Mouse (Mus musculus) embryonic facial prominence, embryonic 10.5 days (tissue): Measurements from ENCODE around the gene Tmem120b. TPM values are rescaled to one million over a fixed set of nuclear protein-coding genes. Genes with fewer than 3 reads are reported as not detected.

Experiments used
- DNase-seq: peaks from one replicate; pipeline ENCODE4 v3.0.0-alpha.2; 2017; ENCODE audit warnings: low spot score
- H3K27ac ChIP-seq: fragments of 300-500 bp; sonication (generic); replicated peaks from 2 replicates; pipeline ENCODE4 v1.5.1; 2016; ENCODE audit warnings: mild to moderate bottlenecking
- H3K27me3 ChIP-seq: fragments of 300-500 bp; sonication (generic); replicated peaks from 2 replicates; pipeline ENCODE4 v1.6.1; 2016; ENCODE audit warnings: low read depth, mild to moderate bottlenecking; ENCODE audit not compliant: poor library complexity, severe bottlenecking
- H3K36me3 ChIP-seq: fragments of 300-500 bp; sonication (generic); replicated peaks from 2 replicates; pipeline ENCODE4 v1.6.1; 2016; ENCODE audit warnings: mild to moderate bottlenecking, moderate library complexity
- H3K4me1 ChIP-seq: fragments of 300-500 bp; sonication (generic); 2 replicates; pipeline ENCODE4 v1.6.1; 2016
- H3K4me3 ChIP-seq: fragments of 300-500 bp; sonication (generic); 2 replicates; pipeline ENCODE4 v1.5.1; 2016; ENCODE audit warnings: mild to moderate bottlenecking, moderate library complexity
- H3K9me3 ChIP-seq: fragments of 300-500 bp; sonication (generic); 2 replicates; pipeline ENCODE4 v1.6.1; 2016; ENCODE audit warnings: mild to moderate bottlenecking
- WGBS: fragments of 180-500 bp; shearing (Covaris S2); methylation state at CpG from one replicate; pipeline ENCODE4 v1.1.7; 2016; 5-methylcytosine and 5-hydroxymethylcytosine counted together
- polyA plus RNA-seq: library from polyadenylated mRNA; unstranded; fragments of >200 nt; fragmentation: Nextera tagmentation; extraction: Ambion mirVana; gene quantifications from 2 replicates; pipeline ENCODE4 v1.2.1, GENCODE M21; 2016

Gene Tmem120b
- polyA plus RNA-seq, 1 experiment from 2014 or later, result 11.9 TPM

- no peak overlapping the region for H3K27ac ChIP-seq
- H3K36me3 ChIP-seq, result peaks cover 47% of the 10 kb centered on the region
- H3K27me3 ChIP-seq, result no peaks in the 10 kb centered on the region; the same call in 1 of the 2 replicates
- peaks cover 3% of the 10 kb centered on the region; the same call in 1 of the 2 replicates for H3K9me3 ChIP-seq
- no peak overlapping the region for H3K4me3 ChIP-seq
- WGBS, result 82% methylated on average over 6 of the region's 6 CpGs
- H3K4me1 ChIP-seq, result peaks cover 11% of the 10 kb centered on the region; the same call in 1 of the 2 replicates
- DNase-seq, result no peak
Observed at GRCm38 (mm10) chr5:123125105-123125504, 56.9 kb downstream of the Tmem120b start.

- WGBS, result 85% methylated on average over 18 of the region's 18 CpGs
- peaks cover 3% of the 10 kb centered on the region; the same call in 1 of the 2 replicates for H3K9me3 ChIP-seq
- no peak overlapping the region for H3K4me3 ChIP-seq
- DNase-seq, result no peak
- peaks cover 4% of the 10 kb centered on the region; the same call in 1 of the 2 replicates for H3K27me3 ChIP-seq
- H3K4me1 ChIP-seq, result peaks cover 10% of the 10 kb centered on the region; the same call in 1 of the 2 replicates
- H3K36me3 ChIP-seq, result peaks cover 54% of the 10 kb centered on the region
- H3K27ac ChIP-seq, result no peak overlapping the region
Observed at GRCm38 (mm10) chr5:123125638-123126406, 57.6 kb downstream of the Tmem120b start.

GRCm38 (mm10) chr5:123127031-123127430 lies 58.8 kb downstream of the Tmem120b start:
- WGBS, result 75% methylated on average over 6 of the region's 6 CpGs
- Histone ChIP-seq H3K27me3 (peaks cover 15% of the 10 kb centered on the region), H3K4me1 (peaks cover 18% of the 10 kb centered on the region), H3K4me3 (no peak overlapping the region), H3K27ac (no peak overlapping the region), H3K9me3 (peaks cover 3% of the 10 kb centered on the region; the same call in 1 of the 2 replicates), H3K36me3 (peaks cover 62% of the 10 kb centered on the region)
- DNase-seq, result no peak

GRCm38 (mm10) chr5:123128426-123129169 lies 60.4 kb downstream of the Tmem120b start:
- H3K4me1 ChIP-seq, result peaks cover 33% of the 10 kb centered on the region
- WGBS, result 57% methylated on average over 10 of the region's 10 CpGs
- no peak overlapping the region for H3K4me3 ChIP-seq
- peaks cover 52% of the 10 kb centered on the region for H3K36me3 ChIP-seq
- no peaks in the 10 kb centered on the region for H3K9me3 ChIP-seq
- no peak overlapping the region for H3K27ac ChIP-seq
- no peak for DNase-seq
- peaks cover 17% of the 10 kb centered on the region for H3K27me3 ChIP-seq

GRCm38 (mm10) chr5:123129170-123129757 lies 61.0 kb downstream of the Tmem120b start:
- Histone ChIP-seq H3K9me3 (no peaks in the 10 kb centered on the region), H3K4me3 (no peak overlapping the region), H3K27ac (no peak overlapping the region), H3K36me3 (peaks cover 53% of the 10 kb centered on the region), H3K4me1 (peaks cover 40% of the 10 kb centered on the region), H3K27me3 (peaks cover 17% of the 10 kb centered on the region)
- no peak for DNase-seq
- 86% methylated on average over 10 of the region's 10 CpGs for WGBS

GRCm38 (mm10) chr5:123130030-123130813 lies 62.0 kb downstream of the Tmem120b start:
- DNase-seq, result no peak
- no peaks in the 10 kb centered on the region for H3K9me3 ChIP-seq
- H3K4me1 ChIP-seq, result peaks cover 50% of the 10 kb centered on the region
- 90% methylated on average over 9 of the region's 9 CpGs for WGBS
- H3K27ac ChIP-seq, result no peak overlapping the region
- no peak overlapping the region for H3K4me3 ChIP-seq
- H3K27me3 ChIP-seq, result peaks cover 17% of the 10 kb centered on the region
- H3K36me3 ChIP-seq, result peaks cover 63% of the 10 kb centered on the region

GRCm38 (mm10) chr5:123130814-123131148 lies 62.6 kb downstream of the Tmem120b start:
- Histone ChIP-seq H3K9me3 (no peaks in the 10 kb centered on the region), H3K4me1 (peaks cover 55% of the 10 kb centered on the region), H3K36me3 (peaks cover 61% of the 10 kb centered on the region), H3K27me3 (peaks cover 17% of the 10 kb centered on the region), H3K27ac (no peak overlapping the region), H3K4me3 (no peak overlapping the region)
- 85% methylated on average over 5 of the region's 5 CpGs for whole genome bisulfite sequencing
- no peak for DNase-seq

GRCm38 (mm10) chr5:123132308-123133071 lies 64.3 kb downstream of the Tmem120b start, which contains the start of gene Rhof:
Gene Rhof, minus strand, starts transcription at chr5:123132692.
- WGBS, result 3% methylated on average over 44 of the region's 44 CpGs
- H3K4me1 ChIP-seq, result peaks cover 72% of the 10 kb centered on the region
- peak; percentile 82 for DNase-seq
- H3K4me3 ChIP-seq, result peak within 1 kb of the TSS; percentile 99
- H3K9me3 ChIP-seq, result no peaks in the 10 kb centered on the region
- peaks cover 17% of the 10 kb centered on the region for H3K27me3 ChIP-seq
- peaks cover 56% of the 10 kb centered on the region for H3K36me3 ChIP-seq
- peak within 1 kb of the TSS; percentile 59 for H3K27ac ChIP-seq

GRCm38 (mm10) chr5:123133083-123133783 lies 65.0 kb downstream of the Tmem120b start:
- Histone ChIP-seq H3K27ac (no peak overlapping the region), H3K27me3 (peaks cover 17% of the 10 kb centered on the region), H3K9me3 (no peaks in the 10 kb centered on the region), H3K4me3 (peak overlapping the region; percentile 99; the same call in 1 of the 2 replicates), H3K36me3 (peaks cover 55% of the 10 kb centered on the region), H3K4me1 (peaks cover 80% of the 10 kb centered on the region)
- WGBS, result 19% methylated on average over 18 of the region's 18 CpGs
- DNase-seq, result peak; percentile 91

GRCm38 (mm10) chr5:123133784-123134143 lies 65.5 kb downstream of the Tmem120b start:
- no peaks in the 10 kb centered on the region for H3K9me3 ChIP-seq
- DNase-seq, result no peak
- H3K36me3 ChIP-seq, result peaks cover 49% of the 10 kb centered on the region
- H3K4me1 ChIP-seq, result peaks cover 80% of the 10 kb centered on the region
- H3K27ac ChIP-seq, result 0 out of 2 replicates have a peak overlapping the region, but pooled peaks have one; percentile 100
- H3K4me3 ChIP-seq, result peak overlapping the region; percentile 99; the same call in 1 of the 2 replicates
- 28% methylated on average over 7 of the region's 7 CpGs for WGBS
- peaks cover 17% of the 10 kb centered on the region for H3K27me3 ChIP-seq
